ENCODE assay signal across 12 mouse cellular contexts in genomic region chr6:94011947-94012346, GRCm38 (mm10).
DNase-seq lines count a peak whose midpoint lies in the region; ATAC-seq and TF ChIP-seq lines count a peak whose summit lies in the region.
"Had no signal": no experiment of that assay in that cellular context is flagged by ENCODE, and none has a peak within 500 bp of the region (broad histone marks: within the 10 kb centered on the region; RNA-seq: fewer than 3 reads in every experiment).

No protein-coding gene starts in this region.

- no peaks in the 10 kb centered on the region for H3K36me3 ChIP-seq in lung, embryonic 14.5 days (ENCODE audit: insufficient read depth)
- H3K36me3 ChIP-seq in embryonic facial prominence, embryonic 15.5 days, result no peaks in the 10 kb centered on the region

- DNase-seq in lung, embryonic 14.5 days, result peak; percentile 26
- DNase-seq in lung, postnatal 10 days, result no peak
- peak; percentile 71 for DNase-seq in kidney, postnatal 10 days
- peak; percentile 7 to 23 for DNase-seq in lung, postnatal 4 days
- no peak for DNase-seq in frontal cortex, postnatal 10 days (ENCODE audit: low spot score in 2 of 2)
- DNase-seq: adrenal gland, postnatal 10 days; heart, adult 11 months; heart, postnatal 36 days had no signal

- H3K9me3 ChIP-seq in lung, embryonic 14.5 days (ENCODE audit: low read depth, low read length), result no peaks in the 10 kb centered on the region
- H3K9me3 ChIP-seq in embryonic facial prominence, embryonic 15.5 days (replicated peaks), result no peaks in the 10 kb centered on the region

- H3K27ac ChIP-seq in lung, embryonic 14.5 days (ENCODE audit: low read depth), result no peak overlapping the region
- no peak overlapping the region for H3K27ac ChIP-seq in embryonic facial prominence, embryonic 15.5 days (replicated peaks)

- H3K9ac ChIP-seq in lung, embryonic 14.5 days, result no peak overlapping the region
- no peak overlapping the region for H3K9ac ChIP-seq in embryonic facial prominence, embryonic 15.5 days

- H3K4me2 ChIP-seq in lung, embryonic 14.5 days, result no peak overlapping the region
- H3K4me2 ChIP-seq in embryonic facial prominence, embryonic 15.5 days (replicated peaks), result no peak overlapping the region

- no peak for TF ChIP-seq CTCF in lung, embryonic 14.5 days (IDR thresholded peaks at IDR 0.05; ENCODE audit: low read depth)

- no peak overlapping the region for H3K4me3 ChIP-seq in lung, embryonic 14.5 days (ENCODE audit: low read depth, low read length)
- H3K4me3 ChIP-seq in embryonic facial prominence, embryonic 15.5 days (replicated peaks), result no peak overlapping the region

- no peak for ATAC-seq in lung, embryonic 14.5 days (ENCODE audit: insufficient read depth)
- ATAC-seq in embryonic facial prominence, embryonic 15.5 days (ENCODE audit: insufficient number of reproducible peaks, low FRiP score, low TSS enrichment, low read depth), result 0 out of 2 replicates have a peak, but pooled peaks have one; percentile 7
- no peak for ATAC-seq in megakaryocyte-erythroid progenitor cell, adult 5-6 weeks (replicated peaks; ENCODE audit: low FRiP score, low TSS enrichment, poor library complexity, severe bottlenecking)
- ATAC-seq in megakaryocyte, adult 5-6 weeks (ENCODE audit: poor library complexity, severe bottlenecking), result no peak
- ATAC-seq: forebrain, embryonic 16.5 days had no signal

- H3K27me3 ChIP-seq in lung, embryonic 14.5 days (ENCODE audit: insufficient read depth, low read length), result no peaks in the 10 kb centered on the region
- no peaks in the 10 kb centered on the region for H3K27me3 ChIP-seq in embryonic facial prominence, embryonic 15.5 days

- 0 out of 2 replicates have a peak, but pooled peaks cover 3% of the 10 kb centered on the region for H3K4me1 ChIP-seq in lung, embryonic 14.5 days (ENCODE audit: insufficient read depth)
- H3K4me1 ChIP-seq in embryonic facial prominence, embryonic 15.5 days, result 0 out of 2 replicates have a peak, but pooled peaks cover 4% of the 10 kb centered on the region

- WGBS in lung, embryonic 14.5 days, result 41% methylated on average over 5 of the region's 5 CpGs
- 37% methylated on average over 5 of the region's 5 CpGs for WGBS in embryonic facial prominence, embryonic 15.5 days

Comparison
In these comparisons a context has a peak if more than half of its experiments do, and no peak if none do; other contexts are left out.
1. DNase-seq: peak in lung, embryonic 14.5 days (single experiment), kidney, postnatal 10 days (single experiment) and lung, postnatal 4 days (2 of 2); none in lung, postnatal 10 days (single experiment) and frontal cortex, postnatal 10 days (0 of 2).